8 mouse cellular contexts compared by ENCODE assay signal in the genomic region with DNA sequence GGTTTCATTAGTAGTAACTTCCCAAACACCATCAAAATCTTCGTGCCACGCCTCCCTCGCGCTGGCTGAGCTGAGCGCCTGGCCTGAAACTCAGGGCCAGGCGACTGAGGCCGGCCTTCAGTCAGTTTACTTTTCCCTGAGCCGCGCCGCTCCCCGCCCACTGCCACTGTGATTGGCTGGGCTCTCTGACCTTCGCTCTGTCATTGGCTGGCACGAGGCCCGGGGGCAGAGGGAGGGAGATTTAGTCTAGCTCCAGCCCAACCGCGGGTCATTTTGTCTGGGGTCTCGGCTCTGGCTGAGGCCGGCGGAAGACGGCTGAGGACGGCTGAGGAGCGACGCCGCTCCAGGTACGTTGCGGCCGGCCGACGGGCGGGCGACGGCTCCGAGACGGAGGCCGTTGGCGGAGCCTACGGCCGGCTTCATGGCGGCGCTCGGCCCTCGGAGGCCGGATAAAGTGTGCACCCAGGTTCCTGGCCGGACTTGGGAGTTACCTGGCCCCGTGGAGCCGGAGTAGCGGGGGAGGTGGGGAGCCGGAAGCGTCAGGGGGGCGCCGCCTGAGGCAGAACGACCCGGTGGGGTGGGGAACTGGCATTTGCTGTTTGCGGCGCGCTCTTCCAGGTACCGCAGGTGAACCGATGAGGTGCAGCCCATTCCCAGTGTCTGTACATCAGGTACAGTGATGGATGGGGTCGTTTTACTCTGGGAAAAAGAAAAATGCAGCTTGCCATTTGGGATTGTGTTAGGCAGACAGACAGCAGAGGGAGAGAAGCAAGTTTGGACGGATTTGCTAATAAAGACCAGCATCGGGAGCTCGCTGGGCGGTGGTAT. TPM values are rescaled to one million over a fixed set of nuclear protein-coding genes. Genes with fewer than 3 reads are reported as not detected.
DNase-seq lines count a peak whose midpoint lies in the region; ATAC-seq and TF ChIP-seq lines count a peak whose summit lies in the region.

Gene Atf7ip2, plus strand, starts transcription at position 34 of the 828 bp plus-strand sequence.

- ATAC-seq in embryonic facial prominence, embryonic 14.5 days (ENCODE audit: low read depth) = peak; percentile 98
- ATAC-seq in megakaryocyte-erythroid progenitor cell, adult 5-6 weeks (replicated peaks; ENCODE audit: low FRiP score, low TSS enrichment, poor library complexity, severe bottlenecking) = peak; percentile 74

- peak within 1 kb of the TSS; percentile 65 for H3K9ac ChIP-seq in embryonic facial prominence, embryonic 14.5 days (ENCODE audit: low read depth, low read length)
- no peak within 1 kb of the TSS; the same call in 1 of the 2 replicates for H3K9ac ChIP-seq in heart, adult 2 months (ENCODE audit: low read depth, low read length)

- H3K36me3 ChIP-seq in embryonic facial prominence, embryonic 14.5 days (ENCODE audit: control insufficient read depth, insufficient read depth, low read length) = no peaks in the 10 kb centered on the region
- H3K36me3 ChIP-seq in heart, adult 2 months (ENCODE audit: control insufficient read depth, insufficient read depth, low read length) = no peaks in the 10 kb centered on the region

- TF ChIP-seq EP300 in heart, adult 2 months (IDR thresholded peaks at IDR 0.05; ENCODE audit: insufficient read depth, low read depth, low read length) = no peak

- under 1% methylated on average over 56 of the region's 63 CpGs for WGBS in embryonic facial prominence, embryonic 14.5 days
- WGBS in heart, adult 2 months = 2% methylated on average over 62 of the region's 63 CpGs

- H3K4me1 ChIP-seq in embryonic facial prominence, embryonic 14.5 days (ENCODE audit: control insufficient read depth, insufficient read depth, low read length) = no peaks in the 10 kb centered on the region
- no peaks in the 10 kb centered on the region for H3K4me1 ChIP-seq in heart, adult 2 months (ENCODE audit: control insufficient read depth, insufficient read depth, low read length)

- no peaks in the 10 kb centered on the region for H3K79me2 ChIP-seq in heart, adult 2 months (replicated peaks; ENCODE audit: control insufficient read depth, insufficient read depth, low read length)

- intact Hi-C loops in heart, adult 2 months (cut with DNase I) = no loop called here
- intact Hi-C loops in left cerebral cortex, postnatal 36 days (cut with DNase I) = no loop called here

- H3K27ac ChIP-seq in embryonic facial prominence, embryonic 14.5 days (replicated peaks; ENCODE audit: low read depth, low read length) = no peak within 1 kb of the TSS
- H3K27ac ChIP-seq in heart, adult 2 months = no peak within 1 kb of the TSS

- H3K27me3 ChIP-seq in embryonic facial prominence, embryonic 14.5 days (replicated peaks; ENCODE audit: control insufficient read depth, insufficient read depth, low read length) = no peaks in the 10 kb centered on the region
- peaks cover 1% of the 10 kb centered on the region; the same call in 1 of the 2 replicates for H3K27me3 ChIP-seq in heart, adult 2 months (ENCODE audit: control insufficient read depth, insufficient read depth, low read length)

- DNase-seq in c-Kit-negative CD71-positive TER-119-positive erythroid progenitor cells, embryonic 14.5 days (ENCODE audit: low read depth, low spot score) = peak; percentile 27
- peak; percentile 94 for DNase-seq in embryonic facial prominence, embryonic 14.5 days (ENCODE audit: low spot score)
- peak; percentile 87 to 89 for DNase-seq in heart, adult 2 months
- DNase-seq in kidney, adult 18-20 months = peak; percentile 90
- DNase-seq in left cerebral cortex, postnatal 36 days (ENCODE audit: low spot score in 2 of 2) = peak; percentile 65 to 72
- peak; percentile 88 for DNase-seq in right cerebral cortex, postnatal 4 days
- DNase-seq in adipocyte (ENCODE audit: low spot score) = no peak

- no peak for TF ChIP-seq CTCF in heart, adult 2 months (IDR thresholded peaks at IDR 0.05)

- peak within 1 kb of the TSS; percentile 56 for H3K4me3 ChIP-seq in embryonic facial prominence, embryonic 14.5 days (ENCODE audit: low read depth, low read length)
- peak within 1 kb of the TSS; percentile 41 for H3K4me3 ChIP-seq in heart, adult 2 months

- peaks cover 9% of the 10 kb centered on the region for H3K9me3 ChIP-seq in embryonic facial prominence, embryonic 14.5 days (ENCODE audit: control insufficient read depth, low read length)

- TF ChIP-seq POLR2A in heart, adult 2 months (IDR thresholded peaks at IDR 0.05; ENCODE audit: insufficient read depth, low read depth, low read length) = no peak

- peak within 1 kb of the TSS; percentile 90 for H3K4me2 ChIP-seq in embryonic facial prominence, embryonic 14.5 days (ENCODE audit: low read depth, low read length)

RNA-seq across cellular contexts. Expression of gene Atf7ip2, which starts in this region (rescaled TPM):
- polyA plus RNA-seq in embryonic facial prominence, embryonic 14.5 days (2014; fragmentation: Nextera tagmentation; extraction: Ambion mirVana) = 0.42 and 1.3 TPM in 2 replicates
- total RNA-seq in heart, adult 2 months (2021) = not detected
- polyA plus RNA-seq in heart, adult 2 months (2012; rRNA removed) = not detected in 2 replicates
- total RNA-seq in left cerebral cortex, postnatal 36 days (2021) = not detected
- total RNA-seq in megakaryocyte-erythroid progenitor cell, adult 5-6 weeks (2014; fragmentation: Nextera tagmentation) = not detected in 2 replicates
- not detected in 2 replicates for total RNA-seq in megakaryocyte-erythroid progenitor cell, adult 5-6 weeks (2017)

Comparison
In these comparisons a context has a peak if more than half of its experiments do, and no peak if none do; other contexts are left out.
1. Peak in DNase-seq and H3K4me3 ChIP-seq in heart, adult 2 months; RNA of the gene not detected or under 1 TPM.
2. Peak in DNase-seq in left cerebral cortex, postnatal 36 days; RNA of the gene not detected or under 1 TPM.
3. Peak in ATAC-seq in megakaryocyte-erythroid progenitor cell, adult 5-6 weeks; RNA of the gene not detected or under 1 TPM.